Mouse (Mus musculus) lung, postnatal 0 days (tissue): ENCODE results near the gene Zglp1. TPM values are rescaled to one million over a fixed set of nuclear protein-coding genes. Genes with fewer than 3 reads are reported as not detected.

ENCODE experiments used
- ATAC-seq: fragments of 200-750 bp; cut with Nextera tagmentation; 2 replicates; pipeline ENCODE4 v1.8.0; 2017; ENCODE audit warnings: moderate library complexity
- DNase-seq: peaks from one replicate; pipeline ENCODE4 v3.0.0-alpha.2; 2016; ENCODE audit warnings: low spot score
- H3K27ac ChIP-seq: fragments of 300-500 bp; sonication (generic); 2 replicates; pipeline ENCODE4 v1.5.1; 2014; ENCODE audit warnings: antibody characterized with exemption, mild to moderate bottlenecking, low read length, mixed read lengths
- H3K27me3 ChIP-seq: fragments of 300-500 bp; sonication (generic); replicated peaks from 2 replicates; pipeline ENCODE4 v1.6.1; 2014; ENCODE audit warnings: low read length, mixed read lengths; ENCODE audit not compliant: insufficient read depth
- H3K36me3 ChIP-seq: fragments of 300-500 bp; sonication (generic); 2 replicates; pipeline ENCODE4 v1.6.1; 2014; ENCODE audit warnings: low read length, mixed read lengths; ENCODE audit not compliant: insufficient read depth
- H3K4me1 ChIP-seq: fragments of 300-500 bp; sonication (generic); 2 replicates; pipeline ENCODE4 v1.6.1; 2014; ENCODE audit warnings: antibody characterized with exemption, low read depth, low read length, mixed read lengths; ENCODE audit not compliant: insufficient read depth
- H3K4me2 ChIP-seq: fragments of 300-500 bp; sonication (generic); replicated peaks from 2 replicates; pipeline ENCODE4 v1.6.1; 2014; ENCODE audit warnings: low read depth, mild to moderate bottlenecking, low read length, moderate library complexity, mixed read lengths
- H3K4me3 ChIP-seq: fragments of 300-500 bp; sonication (generic); 2 replicates; pipeline ENCODE4 v1.5.1; 2014; ENCODE audit warnings: low read depth, low read length
- H3K9ac ChIP-seq: fragments of 300-500 bp; sonication (generic); replicated peaks from 2 replicates; pipeline ENCODE4 v1.6.1; 2014; ENCODE audit warnings: low read depth, mild to moderate bottlenecking
- H3K9me3 ChIP-seq: fragments of 300-500 bp; sonication (generic); 2 replicates; pipeline ENCODE4 v1.6.1; 2016; ENCODE audit warnings: low read length, mixed read lengths
- CTCF ChIP-seq: IDR thresholded peaks from 2 replicates; pipeline ENCODE4 v1.5.1; 2016; ENCODE audit warnings: antibody characterized with exemption, mild to moderate bottlenecking
- EP300 ChIP-seq: IDR thresholded peaks from 2 replicates; pipeline ENCODE4 v1.6.1; 2016; ENCODE audit warnings: antibody characterized with exemption, mild to moderate bottlenecking, control low read depth
- WGBS: fragments of 180-500 bp; shearing (Covaris S2); extraction: QIAGEN DNeasy Blood & Tissue Kit; methylation state at CpG from one replicate; pipeline ENCODE4 v1.1.7; 2014; 5-methylcytosine and 5-hydroxymethylcytosine counted together
- microRNA counts: library from miRNA; unstranded; fragments of <30 nt; microRNA quantifications from one replicate; lab custom pipeline; 2015
- microRNA-seq: library from miRNA; unstranded; fragments of <30 nt; microRNA quantifications from one replicate; pipeline ENCODE4, GENCODE M21; 2016
- polyA plus RNA-seq: library from polyadenylated mRNA; unstranded; fragments of >200 nt; fragmentation: Nextera tagmentation; extraction: Ambion mirVana; gene quantifications from 2 replicates; pipeline ENCODE4 v1.2.1, GENCODE M21; 2015

Gene Zglp1
- polyA plus RNA-seq, 1 experiment from 2014 or later: not detected

- WGBS: 14% methylated on average over 4 of the region's 4 CpGs
- ATAC-seq (no peak), DNase-seq (no peak)
- 0 out of 2 replicates have a peak, but pooled peaks cover 8% of the 10 kb centered on the region for H3K36me3 ChIP-seq
- no peak for TF ChIP-seq EP300
- no peak for TF ChIP-seq CTCF
- no peaks in the 10 kb centered on the region for H3K27me3 ChIP-seq
- H3K4me3 ChIP-seq: peak overlapping the region; percentile 45
- H3K9ac ChIP-seq: no peak overlapping the region; the same call in 1 of the 2 replicates
- H3K4me1 ChIP-seq: peaks cover 23% of the 10 kb centered on the region
- H3K4me2 ChIP-seq: peak overlapping the region; percentile 65
- peak overlapping the region; percentile 74 for H3K27ac ChIP-seq
- no peaks in the 10 kb centered on the region for H3K9me3 ChIP-seq
Measured at GRCm38 (mm10) chr9:21017177-21017575, 49.7 kb downstream of the Zglp1 start.

GRCm38 (mm10) chr9:21016331-21017176 is 50.3 kb downstream of the Zglp1 start:
- H3K9ac ChIP-seq: peak overlapping the region; percentile 27; the same call in 1 of the 2 replicates
- ATAC-seq (no peak), DNase-seq (peak; percentile 33)
- WGBS: 5% methylated on average over 17 of the region's 17 CpGs
- H3K9me3 ChIP-seq: no peaks in the 10 kb centered on the region
- peaks cover 20% of the 10 kb centered on the region for H3K4me1 ChIP-seq
- H3K36me3 ChIP-seq: 0 out of 2 replicates have a peak, but pooled peaks cover 8% of the 10 kb centered on the region
- TF ChIP-seq EP300 (no peak), CTCF (no peak)
- peak overlapping the region; percentile 74 for H3K27ac ChIP-seq
- H3K4me2 ChIP-seq: peak overlapping the region; percentile 65
- H3K27me3 ChIP-seq: no peaks in the 10 kb centered on the region
- H3K4me3 ChIP-seq: peak overlapping the region; percentile 45

GRCm38 (mm10) chr9:21015571-21016130 is 51.2 kb downstream of the Zglp1 start, which contains the start of gene Icam1:
Gene Icam1, plus strand, starts transcription at chr9:21015985.
- Histone ChIP-seq H3K27me3 (no peaks in the 10 kb centered on the region), H3K4me2 (peak within 1 kb of the TSS; percentile 65), H3K4me3 (peak within 1 kb of the TSS; percentile 45), H3K36me3 (0 out of 2 replicates have a peak, but pooled peaks cover 6% of the 10 kb centered on the region), H3K27ac (peak within 1 kb of the TSS; percentile 74), H3K9me3 (no peaks in the 10 kb centered on the region), H3K9ac (peak within 1 kb of the TSS; percentile 27), H3K4me1 (peaks cover 20% of the 10 kb centered on the region)
- peak; percentile 74 for DNase-seq
- ATAC-seq: peak; percentile 72
- peak; percentile 51; the same call in 1 of the 2 replicates for TF ChIP-seq EP300
- no peak for TF ChIP-seq CTCF
- 2% methylated on average over 29 of the region's 30 CpGs for WGBS

GRCm38 (mm10) chr9:21014691-21015570 is 52.0 kb downstream of the Zglp1 start:
- 4% methylated on average over 27 of the region's 29 CpGs for WGBS
- ATAC-seq (peak; percentile 55), DNase-seq (peak; percentile 76)
- Histone ChIP-seq H3K4me2 (peak overlapping the region; percentile 65), H3K36me3 (no peaks in the 10 kb centered on the region), H3K9me3 (no peaks in the 10 kb centered on the region), H3K4me1 (peaks cover 20% of the 10 kb centered on the region), H3K27ac (peak overlapping the region; percentile 57), H3K9ac (0 out of 2 replicates have a peak overlapping the region, but pooled peaks have one; percentile 8), H3K27me3 (no peaks in the 10 kb centered on the region), H3K4me3 (peak overlapping the region; percentile 45)
- TF ChIP-seq CTCF: no peak

MicroRNAs within 50 kb of the gene (microRNA counts, 519-probe panel; counts per million panel counts)
- microRNA mmu-miR-1900 (lab: Ali Mortazavi, UCI): not detected

Small RNA genes within 50 kb of the gene (microRNA-seq; reads per million reads assigned to microRNA genes)
- gene Mir1900: not detected
- gene Mir7082: not detected

Other genes with a start within 250 kb of the Zglp1 start
- gene Rdh8, start 248.6 kb downstream of the Zglp1 start, polyA plus RNA-seq: not detected in 2 replicates
- 9.3 and 12.3 TPM in 2 replicates for gene A230050P20Rik, start 198.5 kb downstream of the Zglp1 start, polyA plus RNA-seq
- gene Angptl6, start 187.4 kb downstream of the Zglp1 start, polyA plus RNA-seq: 3.2 and 3.3 TPM in 2 replicates
- gene Ppan, start 178.9 kb downstream of the Zglp1 start, polyA plus RNA-seq: 20.9 and 22.1 TPM in 2 replicates
- gene Eif3g, start 168.5 kb downstream of the Zglp1 start, polyA plus RNA-seq: 174 and 177 TPM in 2 replicates
- gene Dnmt1, start 107.2 kb downstream of the Zglp1 start, polyA plus RNA-seq: 14.5 and 15.5 TPM in 2 replicates
- gene S1pr2, start 90.3 kb downstream of the Zglp1 start, polyA plus RNA-seq: 60.8 and 62.3 TPM in 2 replicates
- 112 and 125 TPM in 2 replicates for gene Mrpl4, start 64.4 kb downstream of the Zglp1 start, polyA plus RNA-seq
- 236 and 352 TPM in 2 replicates for gene Icam1, start 51.1 kb downstream of the Zglp1 start, polyA plus RNA-seq
- gene Icam4, start 37.7 kb downstream of the Zglp1 start, polyA plus RNA-seq: 3.3 and 3.8 TPM in 2 replicates
- 0.18 and 0.27 TPM in 2 replicates for gene Icam5, start 35.0 kb downstream of the Zglp1 start, polyA plus RNA-seq
- 0.11 TPM in 1 of 2 replicates, not detected in the other for gene Gm49373, start 6.0 kb upstream of the Zglp1 start, polyA plus RNA-seq
- 36.7 and 40.9 TPM in 2 replicates for gene Fdx1l, start 6.5 kb upstream of the Zglp1 start, polyA plus RNA-seq
- 0.60 and 0.69 TPM in 2 replicates for gene Gm38431, start 24.9 kb upstream of the Zglp1 start, polyA plus RNA-seq
- gene Raver1, start 24.9 kb upstream of the Zglp1 start, polyA plus RNA-seq: 15.3 and 16.8 TPM in 2 replicates
- gene Tyk2, start 64.2 kb upstream of the Zglp1 start, polyA plus RNA-seq: 10.9 and 12.5 TPM in 2 replicates
- 165 and 171 TPM in 2 replicates for gene Cdc37, start 82.9 kb upstream of the Zglp1 start, polyA plus RNA-seq
- 3.9 and 4.7 TPM in 2 replicates for gene Pde4a, start 98.6 kb upstream of the Zglp1 start, polyA plus RNA-seq
- gene Keap1, start 172.3 kb upstream of the Zglp1 start, polyA plus RNA-seq: 44.7 and 45.9 TPM in 2 replicates
- 0.12 and 0.13 TPM in 2 replicates for gene S1pr5, start 181.3 kb upstream of the Zglp1 start, polyA plus RNA-seq
- gene Atg4d, start 198.2 kb upstream of the Zglp1 start, polyA plus RNA-seq: 36.4 and 40.0 TPM in 2 replicates
- 8.9 and 11.9 TPM in 2 replicates for gene Kri1, start 220.9 kb upstream of the Zglp1 start, polyA plus RNA-seq
- gene Cdkn2d, start 224.3 kb upstream of the Zglp1 start, polyA plus RNA-seq: 33.9 and 34.9 TPM in 2 replicates
- 35.9 and 36.4 TPM in 2 replicates for gene Ap1m2, start 245.2 kb upstream of the Zglp1 start, polyA plus RNA-seq